ENCODE assay signal across 8 mouse cellular contexts in the genomic region with DNA sequence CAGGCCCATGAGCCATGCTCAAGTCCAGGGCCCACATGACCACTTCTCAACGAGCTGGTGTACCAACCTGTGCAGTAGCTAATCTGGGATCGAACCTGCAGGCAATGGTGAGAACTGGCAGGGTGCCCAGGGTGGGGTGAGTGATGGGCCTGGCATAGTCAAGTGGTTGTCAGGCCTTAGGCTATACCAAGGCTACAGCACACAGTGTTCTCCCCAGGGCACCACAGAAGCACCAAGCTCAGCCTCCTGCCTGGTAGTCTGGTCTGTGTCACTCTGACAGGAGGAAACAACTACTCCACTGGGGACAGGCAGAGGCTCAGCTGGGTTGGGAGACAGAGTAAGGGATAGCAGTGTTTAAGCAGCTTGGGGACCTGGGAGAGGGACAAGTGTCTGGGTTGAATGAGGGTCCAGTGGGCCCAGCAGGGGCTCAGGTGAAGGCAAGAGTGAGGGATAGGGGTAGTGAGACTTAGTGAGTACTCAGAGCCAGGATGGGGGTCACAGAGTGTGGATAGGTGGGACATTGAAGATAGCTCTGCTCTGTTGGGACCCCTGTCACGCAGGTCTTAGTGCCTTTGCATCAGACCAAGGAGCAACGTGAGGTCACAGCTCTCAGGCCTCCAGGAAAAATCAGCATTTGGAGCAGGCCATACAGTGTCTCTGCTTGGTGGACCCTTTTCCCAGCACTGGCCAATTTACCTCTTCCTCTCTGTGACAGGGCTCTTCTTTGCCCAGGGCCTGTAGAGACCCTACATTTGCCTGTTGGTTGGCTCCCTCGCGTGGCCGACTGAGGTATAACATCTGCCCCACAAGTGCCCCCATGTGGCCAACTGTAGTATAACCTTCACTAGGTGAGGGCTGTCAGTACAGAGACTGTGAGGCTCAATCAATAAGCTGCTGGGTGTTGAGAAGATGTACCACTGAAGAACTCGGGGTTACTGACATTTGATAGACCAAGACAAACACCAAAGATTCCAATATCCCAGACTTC. TPM values are rescaled to one million over a fixed set of nuclear protein-coding genes. Genes with fewer than 3 reads are reported as not detected.
DNase-seq lines count a peak whose midpoint lies in the region; ATAC-seq and TF ChIP-seq lines count a peak whose summit lies in the region.

No protein-coding gene starts in this region.

- 21% methylated on average over 7 of the region's 8 CpGs for WGBS in embryonic facial prominence, embryonic 14.5 days
- 28% methylated on average over 8 of the region's 8 CpGs for WGBS in limb, embryonic 14.5 days

- no peak for TF ChIP-seq POLR2A in limb, embryonic 14.5 days (IDR thresholded peaks at IDR 0.05; ENCODE audit: borderline replicate concordance, extremely low read depth, insufficient read depth, insufficient read length)

- no peak overlapping the region for H3K4me3 ChIP-seq in embryonic facial prominence, embryonic 14.5 days (ENCODE audit: low read depth, low read length)
- H3K4me3 ChIP-seq in limb, embryonic 14.5 days (replicated peaks; ENCODE audit: low read length): no peak overlapping the region

- H3K36me3 ChIP-seq in embryonic facial prominence, embryonic 14.5 days (ENCODE audit: control insufficient read depth, insufficient read depth, low read length): no peaks in the 10 kb centered on the region
- H3K36me3 ChIP-seq in limb, embryonic 14.5 days (ENCODE audit: control insufficient read depth, insufficient read depth, low read length): no peaks in the 10 kb centered on the region

- peak; percentile 65 for DNase-seq in 416B (ENCODE audit: low read depth)
- DNase-seq in adrenal gland, postnatal 4 days (ENCODE audit: low spot score in 2 of 2): peak; percentile 70 to 78
- peak; percentile 31 for DNase-seq in embryonic facial prominence, embryonic 14.5 days (ENCODE audit: low spot score)
- DNase-seq in heart, adult 9 months (ENCODE audit: low spot score in 2 of 2): peak; percentile 49 to 69
- DNase-seq in kidney, adult 9 months: peak; percentile 84
- DNase-seq in limb, embryonic 14.5 days (ENCODE audit: low spot score): peak; percentile 54
- DNase-seq in spleen, postnatal 4 days (ENCODE audit: low spot score in 2 of 2): peak; percentile 77 to 93

- H3K4me1 ChIP-seq in embryonic facial prominence, embryonic 14.5 days (ENCODE audit: control insufficient read depth, insufficient read depth, low read length): no peaks in the 10 kb centered on the region
- H3K4me1 ChIP-seq in limb, embryonic 14.5 days (ENCODE audit: control insufficient read depth, insufficient read depth, low read length): no peaks in the 10 kb centered on the region

- no peaks in the 10 kb centered on the region for H3K27me3 ChIP-seq in embryonic facial prominence, embryonic 14.5 days (replicated peaks; ENCODE audit: control insufficient read depth, insufficient read depth, low read length)
- H3K27me3 ChIP-seq in limb, embryonic 14.5 days (ENCODE audit: control insufficient read depth, insufficient read depth, low read length): no peaks in the 10 kb centered on the region

- no peak overlapping the region for H3K4me2 ChIP-seq in embryonic facial prominence, embryonic 14.5 days (ENCODE audit: low read depth, low read length)
- H3K4me2 ChIP-seq in limb, embryonic 14.5 days (replicated peaks; ENCODE audit: low read depth, low read length, severe bottlenecking): no peak overlapping the region

- H3K27ac ChIP-seq in embryonic facial prominence, embryonic 14.5 days (replicated peaks; ENCODE audit: low read depth, low read length): no peak overlapping the region
- no peak overlapping the region for H3K27ac ChIP-seq in limb, embryonic 14.5 days (replicated peaks; ENCODE audit: low read depth, low read length)

- no peak overlapping the region for H3K9ac ChIP-seq in embryonic facial prominence, embryonic 14.5 days (ENCODE audit: low read depth, low read length)
- no peak overlapping the region for H3K9ac ChIP-seq in limb, embryonic 14.5 days (ENCODE audit: low read depth, low read length, severe bottlenecking)

- peak; percentile 79 for ATAC-seq in embryonic facial prominence, embryonic 14.5 days (ENCODE audit: low read depth)
- ATAC-seq in limb, embryonic 14.5 days (ENCODE audit: low FRiP score, low read depth): peak; percentile 68
- peak; percentile 85 for ATAC-seq in monocyte, adult 5-6 weeks (replicated peaks; ENCODE audit: insufficient number of reproducible peaks, low FRiP score, low TSS enrichment, poor library complexity, severe bottlenecking)

- no peaks in the 10 kb centered on the region for H3K9me3 ChIP-seq in embryonic facial prominence, embryonic 14.5 days (ENCODE audit: control insufficient read depth, low read length)
- H3K9me3 ChIP-seq in limb, embryonic 14.5 days (ENCODE audit: control insufficient read depth, low read length): no peaks in the 10 kb centered on the region

RNA-seq across cellular contexts. Expression of a gene that starts 12.0 kb away (rescaled TPM):
- total RNA-seq in adrenal gland, postnatal 4 days (2021): 100 to 1,000 TPM; 528 to 536 TPM
- 7.3 and 8.5 TPM in 2 replicates for polyA plus RNA-seq in embryonic facial prominence, embryonic 14.5 days (2014; fragmentation: Nextera tagmentation; extraction: Ambion mirVana)
- polyA plus RNA-seq in limb, embryonic 14.5 days (2012; rRNA removed): 0.18 and 0.26 TPM in 2 replicates
- polyA plus RNA-seq in limb, embryonic 14.5 days (2014; fragmentation: Nextera tagmentation; extraction: Ambion mirVana): 0.14 and 0.40 TPM in 2 replicates
- total RNA-seq in monocyte, adult 5-6 weeks (2017): not detected in 3 replicates

RNA-seq across cellular contexts. Expression of a gene that starts 50.1 kb away (rescaled TPM):
- total RNA-seq in adrenal gland, postnatal 4 days (2021): under 1 TPM; 0.36 to 0.96 TPM
- 0.89 and 1.00 TPM in 2 replicates for polyA plus RNA-seq in embryonic facial prominence, embryonic 14.5 days (2014; fragmentation: Nextera tagmentation; extraction: Ambion mirVana)
- 1.9 and 3.5 TPM in 2 replicates for polyA plus RNA-seq in limb, embryonic 14.5 days (2012; rRNA removed)
- polyA plus RNA-seq in limb, embryonic 14.5 days (2014; fragmentation: Nextera tagmentation; extraction: Ambion mirVana): 1.1 and 1.5 TPM in 2 replicates
- 1.6 TPM in 1 of 3 replicates, not detected in the others for total RNA-seq in monocyte, adult 5-6 weeks (2017)

Comparison
In these comparisons a context has a peak if more than half of its experiments do, and no peak if none do; other contexts are left out.
1. DNase-seq: peak in every context shown above with its lines; median percentile 85 in spleen, postnatal 4 days; 84 in kidney, adult 9 months; 74 in adrenal gland, postnatal 4 days; 65 in 416B; 59 in heart, adult 9 months; 54 in limb, embryonic 14.5 days; 31 in embryonic facial prominence, embryonic 14.5 days.
2. RNA of a gene that starts 12.0 kb away (total RNA-seq): 528 to 536 TPM in adrenal gland, postnatal 4 days; not detected in monocyte, adult 5-6 weeks; every median in the first group is over 100 times any median in the second.
3. Peak in every context shown above with its lines, with median percentiles within 50 percentile points of each other: ATAC-seq.